Mouse (Mus musculus): ENCODE data around the gene Ccl1. TPM values are rescaled to one million over a fixed set of nuclear protein-coding genes. Genes with fewer than 3 reads are reported as not detected.

Ccl1 gene
- polyA plus RNA-seq, 1 experiment from 2014 or later = not detected

DNA sequence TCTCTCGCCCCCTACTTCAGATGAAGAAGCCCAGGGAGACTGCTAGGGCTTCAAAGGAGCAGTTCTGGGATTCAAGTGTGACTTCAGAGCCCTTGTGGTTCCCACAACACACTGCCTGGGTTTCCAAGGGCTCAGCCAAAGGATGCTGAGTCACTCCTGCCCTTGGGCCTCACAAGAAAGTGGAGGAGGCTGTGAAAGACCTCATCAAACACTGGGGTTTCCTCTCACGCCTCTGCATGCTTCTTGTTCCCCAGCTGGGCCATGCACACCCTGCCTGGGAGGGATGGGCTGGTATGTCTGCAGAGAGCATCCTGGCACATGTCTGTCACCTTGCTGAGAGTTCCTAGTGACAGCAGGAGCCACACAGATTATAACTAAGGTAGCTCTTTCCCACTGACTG lies 110.5 kb downstream of the Ccl1 start:
- ATAC-seq (replicated peaks; ENCODE audit: insufficient number of reproducible peaks, low FRiP score, low TSS enrichment) = no peak
- Histone ChIP-seq H3K27me3 (ENCODE audit: control insufficient read depth, insufficient read depth, low read length) (no peaks in the 10 kb centered on the region), H3K4me3 (ENCODE audit: low read depth, low read length) (no peak overlapping the region), H3K27ac (ENCODE audit: low read depth, low read length) (no peak overlapping the region), H3K9me3 (replicated peaks; ENCODE audit: control insufficient read depth, low read length) (no peaks in the 10 kb centered on the region), H3K4me2 (no peak overlapping the region), H3K4me1 (ENCODE audit: control insufficient read depth, insufficient read depth, low read length) (no peaks in the 10 kb centered on the region), H3K9ac (ENCODE audit: low read depth, low read length) (no peak overlapping the region), H3K36me3 (ENCODE audit: control insufficient read depth, insufficient read depth, low read length) (no peaks in the 10 kb centered on the region)
- 44% methylated on average over 1 of the region's 2 CpGs for WGBS (ENCODE audit: insufficient replicate concordance)

DNA sequence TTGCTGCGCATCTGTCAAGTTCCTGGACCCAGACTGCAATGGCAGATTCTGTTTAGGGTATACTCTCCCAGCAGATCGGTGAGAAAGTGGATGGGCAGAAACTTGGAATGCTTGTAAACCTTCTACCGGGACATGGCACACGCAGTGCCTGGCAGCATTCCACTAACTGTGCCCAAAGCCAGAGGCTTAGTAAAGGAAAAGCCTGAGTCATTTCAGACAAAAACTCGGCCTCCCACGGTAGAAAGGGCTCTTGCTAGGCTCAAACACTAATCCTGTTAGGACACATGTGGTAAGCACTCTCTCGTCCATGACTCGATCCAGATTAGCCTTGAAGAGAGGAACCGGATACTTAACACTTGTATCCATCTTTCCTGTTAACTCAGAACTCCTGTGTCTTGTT lies 111.7 kb downstream of the Ccl1 start:
- H3K36me3 ChIP-seq (ENCODE audit: control insufficient read depth, insufficient read depth, low read length) = no peaks in the 10 kb centered on the region
- no peaks in the 10 kb centered on the region for H3K4me1 ChIP-seq (ENCODE audit: control insufficient read depth, insufficient read depth, low read length)
- WGBS (ENCODE audit: insufficient replicate concordance) = 74% methylated on average over 9 of the region's 9 CpGs
- no peak overlapping the region for H3K9ac ChIP-seq (ENCODE audit: low read depth, low read length)
- no peaks in the 10 kb centered on the region for H3K9me3 ChIP-seq (replicated peaks; ENCODE audit: control insufficient read depth, low read length)
- H3K27me3 ChIP-seq (ENCODE audit: control insufficient read depth, insufficient read depth, low read length) = no peaks in the 10 kb centered on the region
- no peak for ATAC-seq (replicated peaks; ENCODE audit: insufficient number of reproducible peaks, low FRiP score, low TSS enrichment)
- no peak overlapping the region for H3K27ac ChIP-seq (ENCODE audit: low read depth, low read length)
- no peak overlapping the region for H3K4me3 ChIP-seq (ENCODE audit: low read depth, low read length)
- no peak overlapping the region for H3K4me2 ChIP-seq

DNA sequence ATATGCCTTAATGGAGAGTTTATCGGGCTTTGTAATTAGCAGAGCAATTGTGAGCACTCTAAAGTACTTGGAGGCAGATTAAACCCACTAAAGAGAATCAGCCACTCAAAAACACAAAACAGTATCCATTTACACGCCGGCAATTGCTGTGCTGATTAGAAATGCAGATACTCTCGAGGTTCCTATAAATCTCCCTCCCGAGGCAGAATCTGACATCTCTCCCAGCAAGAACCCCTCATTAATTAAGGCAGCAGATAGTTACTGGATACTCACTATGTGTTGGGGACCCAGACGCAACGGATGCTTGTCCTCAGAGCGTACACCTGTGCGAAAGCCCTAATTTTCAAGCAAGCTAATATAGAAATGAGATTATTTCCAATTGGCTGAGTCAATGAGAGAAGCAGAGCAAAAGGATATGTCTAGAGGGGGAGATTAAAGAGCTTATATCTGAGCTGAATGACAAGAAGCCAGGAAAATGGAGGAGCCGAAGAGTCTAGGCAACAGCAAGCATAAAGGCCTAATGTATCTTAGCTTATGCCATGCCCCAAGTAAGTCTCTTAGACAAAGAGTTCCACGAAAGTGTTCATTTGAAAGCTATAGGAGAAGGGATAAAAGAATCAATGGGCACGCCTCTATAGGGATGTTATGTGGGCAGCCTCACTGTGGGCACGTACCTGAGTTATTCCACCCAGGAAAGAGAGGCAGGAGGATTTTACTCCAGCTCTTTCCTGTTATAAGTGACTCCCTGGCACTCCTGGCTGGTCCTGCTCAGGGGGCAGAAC lies 115.5 kb downstream of the Ccl1 start:
- ATAC-seq (replicated peaks; ENCODE audit: insufficient number of reproducible peaks, low FRiP score, low TSS enrichment) = no peak
- no peak overlapping the region for H3K4me3 ChIP-seq (ENCODE audit: low read depth, low read length)

DNA sequence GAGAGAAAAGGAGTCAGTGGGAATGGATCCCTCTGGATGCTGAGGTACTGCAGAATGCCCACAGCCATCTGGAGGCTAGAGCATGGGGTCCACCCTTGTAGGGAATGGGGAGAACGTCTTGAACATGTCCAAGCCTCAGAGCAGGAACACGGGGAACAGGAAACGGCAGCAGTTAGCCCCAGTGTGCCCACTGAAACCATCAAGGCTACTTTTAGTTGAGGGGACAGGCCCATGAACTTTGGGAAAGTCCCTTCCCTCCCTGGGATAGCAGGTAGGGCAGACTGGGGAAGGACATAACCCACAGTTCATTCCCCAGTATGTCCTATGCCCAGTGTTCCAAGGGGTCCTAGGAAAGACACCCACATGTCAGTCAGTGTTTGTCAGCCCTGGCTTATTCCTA lies 119.8 kb downstream of the Ccl1 start:
- H3K27ac ChIP-seq (ENCODE audit: low read depth, low read length) = no peak overlapping the region
- no peak for ATAC-seq (replicated peaks; ENCODE audit: insufficient number of reproducible peaks, low FRiP score, low TSS enrichment)
- no peaks in the 10 kb centered on the region for H3K9me3 ChIP-seq (replicated peaks; ENCODE audit: control insufficient read depth, low read length)
- no peaks in the 10 kb centered on the region for H3K36me3 ChIP-seq (ENCODE audit: control insufficient read depth, insufficient read depth, low read length)
- no peaks in the 10 kb centered on the region for H3K4me1 ChIP-seq (ENCODE audit: control insufficient read depth, insufficient read depth, low read length)
- WGBS (ENCODE audit: insufficient replicate concordance) = 79% methylated on average over 3 of the region's 3 CpGs
- H3K27me3 ChIP-seq (ENCODE audit: control insufficient read depth, insufficient read depth, low read length) = 0 out of 2 replicates have a peak, but pooled peaks cover 1% of the 10 kb centered on the region
- no peak overlapping the region for H3K4me3 ChIP-seq (ENCODE audit: low read depth, low read length)
- H3K4me2 ChIP-seq = no peak overlapping the region
- H3K9ac ChIP-seq (ENCODE audit: low read depth, low read length) = no peak overlapping the region

More for the DNA sequence above, 115.5 kb downstream of the Ccl1 start:
- no peak overlapping the region for H3K27ac ChIP-seq (ENCODE audit: low read depth, low read length)
- no peaks in the 10 kb centered on the region for H3K27me3 ChIP-seq (ENCODE audit: control insufficient read depth, insufficient read depth, low read length)
- no peak overlapping the region for H3K4me2 ChIP-seq
- no peaks in the 10 kb centered on the region for H3K36me3 ChIP-seq (ENCODE audit: control insufficient read depth, insufficient read depth, low read length)
- H3K4me1 ChIP-seq (ENCODE audit: control insufficient read depth, insufficient read depth, low read length) = no peaks in the 10 kb centered on the region
- 71% methylated on average over 13 of the region's 13 CpGs for WGBS (ENCODE audit: insufficient replicate concordance)
- H3K9me3 ChIP-seq (replicated peaks; ENCODE audit: control insufficient read depth, low read length) = no peaks in the 10 kb centered on the region
- no peak overlapping the region for H3K9ac ChIP-seq (ENCODE audit: low read depth, low read length)

DNA sequence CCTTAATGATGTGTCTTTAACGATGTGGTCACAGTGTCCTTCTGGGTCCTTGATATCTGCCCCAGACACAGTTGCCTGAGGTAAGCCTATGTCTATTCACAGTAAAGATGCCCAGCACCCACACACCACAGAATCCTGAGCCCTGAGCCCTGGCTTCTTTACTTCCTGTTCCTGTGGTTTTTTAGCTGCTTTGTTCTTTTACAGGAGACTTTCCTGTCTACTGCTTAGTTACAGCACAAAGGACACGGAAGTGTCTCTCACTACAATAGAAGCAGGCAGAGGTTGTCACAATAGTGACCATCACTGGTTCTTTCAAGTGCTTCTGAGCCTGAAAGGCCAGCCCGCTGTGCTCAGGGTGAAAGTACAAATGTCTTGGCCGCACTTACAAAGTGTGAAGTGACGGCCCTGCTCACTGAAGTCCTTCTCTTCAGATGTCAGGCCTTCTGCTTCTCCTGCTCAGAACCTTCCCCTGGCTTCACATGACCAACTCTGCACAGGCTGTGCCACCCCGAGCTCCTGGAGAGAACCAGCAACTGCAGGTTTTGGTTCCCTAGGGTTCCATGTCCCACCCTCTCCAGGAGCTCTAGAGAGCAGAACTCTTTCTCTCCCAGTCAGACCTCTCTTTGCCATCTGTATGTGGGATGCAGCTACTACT lies 122.1 kb downstream of the Ccl1 start:
- H3K27me3 ChIP-seq (ENCODE audit: control insufficient read depth, insufficient read depth, low read length) = 0 out of 2 replicates have a peak, but pooled peaks cover 3% of the 10 kb centered on the region
- 59% methylated on average over 6 of the region's 6 CpGs for WGBS (ENCODE audit: insufficient replicate concordance)
- no peak for ATAC-seq (replicated peaks; ENCODE audit: insufficient number of reproducible peaks, low FRiP score, low TSS enrichment)
- H3K9me3 ChIP-seq (replicated peaks; ENCODE audit: control insufficient read depth, low read length) = no peaks in the 10 kb centered on the region
- H3K4me2 ChIP-seq = no peak overlapping the region
- no peak overlapping the region for H3K9ac ChIP-seq (ENCODE audit: low read depth, low read length)
- no peaks in the 10 kb centered on the region for H3K36me3 ChIP-seq (ENCODE audit: control insufficient read depth, insufficient read depth, low read length)
- H3K4me1 ChIP-seq (ENCODE audit: control insufficient read depth, insufficient read depth, low read length) = no peaks in the 10 kb centered on the region
- no peak overlapping the region for H3K4me3 ChIP-seq (ENCODE audit: low read depth, low read length)
- H3K27ac ChIP-seq (ENCODE audit: low read depth, low read length) = no peak overlapping the region

DNA sequence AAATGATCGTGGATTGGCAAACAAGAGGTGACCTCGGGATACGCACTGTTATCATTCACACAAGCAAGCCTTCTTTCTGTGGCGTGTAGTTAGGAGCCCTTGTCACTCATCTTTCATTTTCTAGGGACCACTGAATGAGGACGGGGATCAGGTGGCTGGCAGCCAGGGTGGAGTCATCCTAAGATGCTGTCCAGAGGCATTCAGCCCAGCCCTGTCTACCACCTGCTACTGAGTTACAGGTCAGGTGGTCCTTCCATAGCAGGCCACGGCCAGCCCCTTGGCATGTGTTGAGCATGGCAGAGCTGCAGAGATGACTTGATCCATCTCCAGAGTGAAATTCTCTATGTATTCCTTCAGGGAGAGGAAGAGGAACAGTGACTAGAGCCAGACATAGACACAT lies 123.1 kb downstream of the Ccl1 start:
- Histone ChIP-seq H3K9ac (ENCODE audit: low read depth, low read length) (no peak overlapping the region), H3K4me2 (no peak overlapping the region), H3K9me3 (replicated peaks; ENCODE audit: control insufficient read depth, low read length) (no peaks in the 10 kb centered on the region), H3K4me1 (ENCODE audit: control insufficient read depth, insufficient read depth, low read length) (no peaks in the 10 kb centered on the region), H3K27me3 (ENCODE audit: control insufficient read depth, insufficient read depth, low read length) (0 out of 2 replicates have a peak, but pooled peaks cover 3% of the 10 kb centered on the region), H3K4me3 (ENCODE audit: low read depth, low read length) (no peak overlapping the region), H3K36me3 (ENCODE audit: control insufficient read depth, insufficient read depth, low read length) (no peaks in the 10 kb centered on the region), H3K27ac (ENCODE audit: low read depth, low read length) (no peak overlapping the region)
- WGBS (ENCODE audit: insufficient replicate concordance) = 79% methylated on average over 6 of the region's 6 CpGs
- ATAC-seq (replicated peaks; ENCODE audit: insufficient number of reproducible peaks, low FRiP score, low TSS enrichment) = no peak

DNA sequence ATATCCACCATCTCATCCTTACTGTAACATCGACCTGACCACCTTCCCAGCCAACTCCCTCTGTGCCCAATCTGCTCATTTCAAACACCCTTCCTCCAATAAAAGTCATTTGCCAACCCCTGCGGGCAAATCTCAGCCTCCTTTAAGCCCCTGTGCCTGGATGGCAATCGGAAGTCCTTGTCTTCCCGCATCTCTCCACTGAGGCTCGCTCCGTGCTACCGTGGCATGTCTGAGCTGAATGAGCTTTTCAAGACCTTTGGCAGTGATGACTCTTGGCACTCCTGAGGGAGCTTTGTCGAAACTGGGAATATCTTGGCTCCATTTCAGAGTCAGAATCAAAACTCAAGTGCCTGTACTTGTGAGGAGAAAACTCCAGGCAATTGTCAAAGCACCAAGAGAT lies 124.2 kb downstream of the Ccl1 start:
- Histone ChIP-seq H3K9me3 (replicated peaks; ENCODE audit: control insufficient read depth, low read length) (no peaks in the 10 kb centered on the region), H3K4me2 (no peak overlapping the region), H3K4me1 (ENCODE audit: control insufficient read depth, insufficient read depth, low read length) (no peaks in the 10 kb centered on the region), H3K36me3 (ENCODE audit: control insufficient read depth, insufficient read depth, low read length) (no peaks in the 10 kb centered on the region), H3K27ac (ENCODE audit: low read depth, low read length) (no peak overlapping the region), H3K4me3 (ENCODE audit: low read depth, low read length) (no peak overlapping the region), H3K9ac (ENCODE audit: low read depth, low read length) (no peak overlapping the region), H3K27me3 (ENCODE audit: control insufficient read depth, insufficient read depth, low read length) (0 out of 2 replicates have a peak, but pooled peaks cover 3% of the 10 kb centered on the region)
- no peak for ATAC-seq (replicated peaks; ENCODE audit: insufficient number of reproducible peaks, low FRiP score, low TSS enrichment)
- WGBS (ENCODE audit: insufficient replicate concordance) = 82% methylated on average over 8 of the region's 8 CpGs

DNA sequence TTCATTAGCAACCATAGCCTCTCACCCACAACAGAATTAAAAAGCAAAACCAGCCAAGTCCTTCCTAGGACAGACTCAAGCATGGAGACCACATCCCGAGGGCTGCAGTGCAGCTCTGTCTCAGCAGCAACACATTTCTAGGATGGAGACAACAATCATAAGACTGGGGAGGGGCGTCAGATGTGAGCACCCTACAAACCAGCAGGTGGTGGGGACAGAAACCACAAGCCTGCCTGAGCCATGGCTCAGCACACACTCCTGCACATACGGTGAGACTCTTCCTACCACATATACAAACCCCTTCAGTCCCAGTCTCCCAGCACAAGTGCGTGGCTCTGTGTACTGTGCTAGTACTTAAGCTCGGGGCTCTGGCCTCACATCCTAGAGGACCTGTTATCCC lies 127.3 kb downstream of the Ccl1 start:
- Histone ChIP-seq H3K9ac (ENCODE audit: low read depth, low read length) (no peak overlapping the region), H3K36me3 (ENCODE audit: control insufficient read depth, insufficient read depth, low read length) (no peaks in the 10 kb centered on the region), H3K27ac (ENCODE audit: low read depth, low read length) (no peak overlapping the region), H3K4me1 (ENCODE audit: control insufficient read depth, insufficient read depth, low read length) (no peaks in the 10 kb centered on the region), H3K4me3 (ENCODE audit: low read depth, low read length) (no peak overlapping the region), H3K9me3 (replicated peaks; ENCODE audit: control insufficient read depth, low read length) (no peaks in the 10 kb centered on the region), H3K27me3 (ENCODE audit: control insufficient read depth, insufficient read depth, low read length) (0 out of 2 replicates have a peak, but pooled peaks cover 3% of the 10 kb centered on the region), H3K4me2 (no peak overlapping the region)
- WGBS (ENCODE audit: insufficient replicate concordance) = 66% methylated on average over 5 of the region's 5 CpGs
- no peak for ATAC-seq (replicated peaks; ENCODE audit: insufficient number of reproducible peaks, low FRiP score, low TSS enrichment)

Measured in heart, embryonic 11.5 days (tissue).